Mouse (Mus musculus) small intestine, adult 2 months (tissue): ENCODE measurements around the gene Dkkl1. TPM values are rescaled to one million over a fixed set of nuclear protein-coding genes. Genes with fewer than 3 reads are reported as not detected.
A peak's percentile ranks its signal among the peaks of the same experiment; 100 is the strongest.

Source experiments
- H3K27ac ChIP-seq: fragments of 200-500 bp; 2 replicates; pipeline ENCODE4 v1.5.1; 2012; ENCODE audit warnings: low read depth, low read length, control low read depth, inconsistent platforms; ENCODE audit not compliant: insufficient read depth
- H3K27me3 ChIP-seq: fragments of 200-500 bp; 2 replicates; pipeline ENCODE4 v1.6.1; 2012; ENCODE audit warnings: mild to moderate bottlenecking, moderate library complexity, low read length, inconsistent platforms; ENCODE audit not compliant: control insufficient read depth, insufficient read depth
- H3K36me3 ChIP-seq: fragments of 200-500 bp; 2 replicates; pipeline ENCODE4 v1.6.1; 2012; ENCODE audit warnings: mild to moderate bottlenecking, low read length, control low read depth, inconsistent platforms; ENCODE audit not compliant: control insufficient read depth, insufficient read depth
- H3K4me1 ChIP-seq: fragments of 200-500 bp; 2 replicates; pipeline ENCODE4 v1.6.1; 2012; ENCODE audit warnings: low read length, inconsistent platforms, mixed read lengths; ENCODE audit not compliant: control insufficient read depth, insufficient read depth, insufficient read length
- H3K4me3 ChIP-seq: fragments of 200-500 bp; 2 replicates; pipeline ENCODE4 v1.5.1; 2012; ENCODE audit warnings: low read depth, mild to moderate bottlenecking, control low read depth, inconsistent platforms, low read length, moderate library complexity
- CTCF ChIP-seq: fragments of 200-500 bp; IDR thresholded peaks from 2 replicates; pipeline ENCODE4 v1.5.1; 2012; ENCODE audit warnings: low read depth, mild to moderate bottlenecking, control low read depth, inconsistent platforms, low read length, moderate library complexity, mixed read lengths; ENCODE audit not compliant: insufficient replicate concordance, insufficient read length; ENCODE audit errors: extremely low read depth
- POLR2A ChIP-seq: fragments of 200-500 bp; IDR thresholded peaks from 2 replicates; pipeline ENCODE4 v1.6.1; 2012; ENCODE audit warnings: low read depth, mild to moderate bottlenecking, control low read depth, inconsistent platforms, low read length, moderate library complexity
- WGBS: fragments of 180-500 bp; shearing (Covaris S2); methylation state at CpG from one replicate; pipeline ENCODE4 v1.1.7; 2018; 5-methylcytosine and 5-hydroxymethylcytosine counted together
- polyA plus RNA-seq: library from polyadenylated mRNA; depleted of rRNA; stranded (reverse); fragments of >200 nt; gene quantifications from 2 replicates; pipeline ENCODE4 v1.2.3, GENCODE M21; 2012

Dkkl1 gene
- polyA plus RNA-seq, 1 experiment: 0.24 TPM

DNA sequence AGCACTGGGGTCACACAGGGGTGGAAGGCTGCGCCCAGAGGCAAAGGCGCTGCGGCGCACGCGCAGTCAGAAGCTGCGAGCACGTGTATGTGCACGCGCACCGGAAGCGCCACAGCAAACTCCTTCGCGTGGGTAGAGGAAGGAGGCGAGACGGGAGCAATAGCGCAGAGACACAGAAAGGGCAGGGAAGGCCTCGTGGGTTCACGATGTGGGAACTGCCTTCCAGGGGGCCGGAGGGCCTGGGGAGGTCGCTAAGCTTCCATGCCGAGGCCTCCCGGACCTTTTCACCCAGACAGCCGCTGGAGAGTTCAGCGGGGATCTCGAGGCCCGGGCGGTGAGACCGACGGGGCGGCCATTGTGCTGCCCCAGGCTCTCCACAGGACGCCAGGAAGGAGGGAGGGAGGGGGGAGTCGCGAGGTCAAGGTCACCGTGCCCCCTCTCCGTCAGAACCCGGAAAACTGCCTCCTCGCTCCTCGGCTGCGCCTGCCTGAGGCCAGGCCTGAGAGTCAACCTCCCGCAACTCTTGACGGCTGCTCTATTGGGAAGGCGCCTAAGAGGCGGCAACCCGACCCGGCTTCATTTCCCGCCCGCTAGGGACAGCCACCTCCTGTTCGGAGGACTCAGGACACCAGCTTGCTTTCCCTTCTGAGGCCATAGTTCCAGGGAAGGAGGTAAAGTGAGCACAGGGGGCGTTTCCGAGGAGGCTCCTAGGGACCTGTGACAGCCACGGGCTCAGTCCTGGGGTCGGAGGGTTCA, 28.9 kb upstream of the Dkkl1 start, which contains the start of gene Slc6a16:
Slc6a16 (plus strand) TSS at position 453 of the 756 bp plus-strand sequence.
- peak within 1 kb of the TSS; percentile 23; the same call in 1 of the 2 replicates for H3K4me3 ChIP-seq

DNA sequence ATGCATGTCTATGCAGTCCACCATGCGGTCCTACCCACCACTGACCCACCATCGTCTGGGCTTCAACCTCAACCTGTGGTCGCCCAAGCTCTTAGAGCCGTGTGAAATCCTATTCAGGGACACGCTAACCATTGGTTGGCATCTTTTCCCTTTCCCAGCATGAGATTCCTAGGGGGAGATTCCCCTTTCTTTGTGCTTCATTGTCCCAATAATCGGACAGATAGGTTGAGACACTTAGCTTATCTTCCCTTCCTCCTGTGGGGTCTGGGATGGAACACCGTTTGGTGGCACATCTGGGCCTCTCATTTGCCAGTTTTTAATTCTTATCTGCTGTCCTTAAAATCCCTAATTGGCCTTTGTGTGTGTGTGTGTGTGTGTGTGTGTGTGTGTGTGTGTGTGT, 28.2 kb upstream of the Dkkl1 start:
- Histone ChIP-seq H3K4me3 (no peak overlapping the region), H3K4me1 (peaks cover 6% of the 10 kb centered on the region), H3K36me3 (no peaks in the 10 kb centered on the region), H3K27me3 (peaks cover 5% of the 10 kb centered on the region; the same call in 1 of the 2 replicates), H3K27ac (no peak overlapping the region)
- 91% methylated on average over 7 of the region's 7 CpGs for WGBS
- TF ChIP-seq CTCF (no peak), POLR2A (no peak)

More for the DNA sequence above, 28.9 kb upstream of the Dkkl1 start, which contains the start of gene Slc6a16:
- WGBS: 35% methylated on average over 53 of the region's 53 CpGs
- Histone ChIP-seq H3K27me3 (peaks cover 5% of the 10 kb centered on the region; the same call in 1 of the 2 replicates), H3K4me1 (peaks cover 6% of the 10 kb centered on the region), H3K27ac (no peak within 1 kb of the TSS), H3K36me3 (no peaks in the 10 kb centered on the region)
- no peak for TF ChIP-seq CTCF
- no peak for TF ChIP-seq POLR2A

DNA sequence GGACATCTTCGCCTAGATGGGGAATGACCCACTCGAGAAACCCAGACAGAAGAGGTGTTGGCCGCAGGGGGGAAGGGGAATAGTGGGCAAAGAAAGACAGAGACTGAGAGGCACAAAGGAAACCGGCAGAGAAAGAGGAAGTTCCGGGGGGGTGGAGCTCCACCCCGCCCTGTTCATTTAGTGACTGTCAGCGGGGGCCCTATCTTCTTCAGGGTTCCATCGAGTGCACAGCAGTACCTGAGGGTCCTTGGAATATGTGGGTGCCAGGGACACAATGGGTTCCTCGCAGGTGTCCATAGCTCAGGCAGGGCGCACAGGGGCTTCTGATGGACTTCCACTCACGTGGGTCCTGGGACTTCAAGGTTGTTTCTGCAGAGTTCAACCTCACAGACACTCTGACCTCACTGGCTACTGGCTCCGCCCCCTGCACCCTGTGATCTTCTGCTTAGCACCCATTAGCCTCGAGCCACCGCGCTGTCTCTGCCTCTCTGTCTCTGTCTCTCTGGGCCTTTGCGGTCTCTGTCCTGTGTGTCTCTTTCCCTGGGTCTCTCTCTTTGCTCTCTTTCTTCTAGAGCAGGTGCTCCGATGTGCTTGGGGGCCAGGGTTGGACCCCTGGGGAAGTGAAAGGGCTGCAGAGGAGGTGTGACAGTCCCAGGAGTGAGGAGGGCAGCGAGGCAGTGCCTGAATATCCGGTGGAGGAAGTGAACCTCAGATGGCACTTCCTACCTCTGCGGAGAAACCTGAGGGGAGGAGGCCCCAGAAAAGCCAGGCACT, 27.0 kb upstream of the Dkkl1 start, which contains the start of gene Cd37:
Cd37 (minus strand) TSS at position 393 of the 774 bp plus-strand sequence.
- H3K4me3 ChIP-seq: peak within 1 kb of the TSS; percentile 59
- 41% methylated on average over 20 of the region's 20 CpGs for WGBS
- 0 out of 2 replicates have a peak, but pooled peaks cover 5% of the 10 kb centered on the region for H3K27me3 ChIP-seq
- no peak; the same call in 1 of the 2 replicates for TF ChIP-seq POLR2A
- no peak for TF ChIP-seq CTCF
- peak within 1 kb of the TSS; percentile 66 for H3K27ac ChIP-seq
- peaks cover 15% of the 10 kb centered on the region for H3K4me1 ChIP-seq
- H3K36me3 ChIP-seq: no peaks in the 10 kb centered on the region

DNA sequence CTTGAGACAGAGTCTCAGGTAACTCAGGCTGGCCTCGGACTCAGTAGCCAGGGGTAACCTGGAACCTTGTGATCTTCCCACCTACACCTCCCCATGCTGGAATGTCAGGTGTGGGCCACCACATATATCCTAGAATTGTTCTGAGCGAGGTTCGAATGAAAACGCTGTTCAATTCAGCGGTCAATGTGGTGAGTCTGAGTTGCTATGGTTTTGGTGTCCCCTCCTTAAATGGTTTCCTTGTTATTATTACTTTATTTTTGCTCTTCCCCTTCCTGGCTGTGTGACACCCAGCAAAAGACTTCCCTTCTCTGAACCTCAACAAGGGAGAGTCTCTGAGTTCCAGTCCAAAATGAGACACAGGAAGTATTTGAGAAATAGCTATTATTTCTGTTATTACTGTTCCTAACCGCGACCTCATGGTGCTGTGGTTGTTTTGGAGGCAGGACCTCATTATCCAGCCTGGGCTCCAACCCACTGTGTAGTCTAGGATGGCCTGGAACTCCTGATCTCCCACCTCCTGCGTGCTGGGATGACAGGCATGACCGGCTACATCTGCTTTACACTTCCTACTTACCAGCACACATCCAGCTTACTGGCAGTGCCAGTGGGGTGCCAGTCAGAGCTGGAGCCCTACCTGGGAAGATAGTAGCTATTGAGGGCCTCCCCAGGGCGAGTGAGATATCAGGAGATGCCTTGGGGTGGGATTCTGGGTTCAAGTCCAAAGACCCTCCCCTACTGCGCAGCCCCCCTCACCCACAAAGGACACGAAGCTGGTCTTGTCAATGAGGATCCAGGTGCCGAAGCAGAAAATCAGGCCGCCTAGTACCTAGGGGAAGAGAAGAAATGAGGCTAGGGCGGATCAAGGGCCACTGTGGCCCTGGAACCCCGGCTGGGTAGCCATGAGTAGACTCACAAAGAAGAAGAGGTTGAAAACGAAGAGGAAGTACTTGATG, 26.1 kb upstream of the Dkkl1 start:
- Histone ChIP-seq H3K36me3 (no peaks in the 10 kb centered on the region), H3K27ac (peak overlapping the region; percentile 66), H3K27me3 (0 out of 2 replicates have a peak, but pooled peaks cover 5% of the 10 kb centered on the region), H3K4me1 (peaks cover 19% of the 10 kb centered on the region), H3K4me3 (peak overlapping the region; percentile 59)
- 74% methylated on average over 17 of the region's 17 CpGs for WGBS
- TF ChIP-seq POLR2A: no peak
- no peak for TF ChIP-seq CTCF

DNA sequence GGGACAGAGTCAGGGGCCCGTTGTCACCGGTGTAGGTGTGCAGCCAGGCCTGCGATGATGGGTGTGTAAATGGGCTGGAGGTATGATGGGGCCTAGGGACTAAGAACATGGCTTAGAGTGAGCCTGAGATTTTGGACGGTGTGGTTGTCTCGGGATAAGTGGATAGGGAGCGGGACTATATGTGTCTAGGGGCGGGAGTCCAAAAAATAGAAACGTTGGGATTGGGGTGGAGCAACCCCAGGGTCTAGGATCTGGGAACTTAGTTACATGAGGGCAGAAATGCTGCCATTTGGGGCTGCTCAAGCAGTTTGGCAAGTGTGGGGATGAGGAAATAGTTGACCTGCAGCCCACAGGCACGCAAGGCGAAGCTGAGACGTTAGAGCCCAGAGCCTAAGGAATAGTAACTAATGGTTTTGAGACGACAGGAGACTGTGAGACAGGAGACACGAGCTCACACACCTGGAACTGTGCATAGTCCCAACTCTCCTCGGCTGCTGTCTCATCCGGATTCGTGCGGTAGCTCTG, 23.8 kb upstream of the Dkkl1 start:
- Histone ChIP-seq H3K4me1 (peaks cover 16% of the 10 kb centered on the region), H3K27me3 (0 out of 2 replicates have a peak, but pooled peaks cover 5% of the 10 kb centered on the region), H3K4me3 (peak overlapping the region; percentile 39; the same call in 1 of the 2 replicates), H3K36me3 (no peaks in the 10 kb centered on the region), H3K27ac (no peak overlapping the region)
- WGBS: 66% methylated on average over 17 of the region's 17 CpGs
- no peak for TF ChIP-seq CTCF

DNA sequence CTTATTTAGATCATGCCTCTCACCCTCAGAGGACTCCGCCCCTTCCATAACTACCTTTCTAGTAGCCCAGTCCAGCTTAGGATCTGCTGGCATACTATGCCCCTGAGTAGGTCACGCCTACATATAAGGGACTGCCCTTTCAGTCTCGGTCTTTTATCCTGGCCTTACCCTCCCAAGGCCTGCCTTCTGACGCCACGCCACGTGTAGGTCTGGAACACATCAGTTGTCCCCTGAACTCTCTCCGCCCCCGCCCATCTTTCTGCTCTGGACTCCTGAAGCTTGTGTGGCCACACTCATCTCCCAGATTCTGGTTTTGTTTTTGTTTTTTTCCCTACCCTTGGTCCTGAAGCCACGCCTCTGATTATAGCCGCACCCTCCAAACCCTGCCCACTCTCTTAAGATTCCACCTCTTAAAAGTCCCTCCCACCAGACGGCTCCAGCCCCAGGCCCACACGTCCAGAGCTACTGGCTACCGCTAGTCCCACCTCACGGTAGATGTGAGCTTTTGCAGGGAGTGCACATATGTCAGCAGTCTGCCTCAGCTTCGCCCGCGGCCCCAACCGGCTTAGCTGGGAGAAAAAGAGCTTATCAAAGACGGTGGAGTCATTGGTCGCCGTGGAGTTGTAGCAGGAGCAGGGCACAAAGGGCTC, 23.1 kb upstream of the Dkkl1 start:
- H3K27me3 ChIP-seq: 0 out of 2 replicates have a peak, but pooled peaks cover 5% of the 10 kb centered on the region
- TF ChIP-seq POLR2A (no peak), CTCF (no peak)
- WGBS: 9% methylated on average over 21 of the region's 21 CpGs
- no peaks in the 10 kb centered on the region for H3K36me3 ChIP-seq
- H3K4me1 ChIP-seq: peaks cover 13% of the 10 kb centered on the region
- H3K27ac ChIP-seq: no peak overlapping the region
- peak overlapping the region; percentile 39 for H3K4me3 ChIP-seq
